Mouse (Mus musculus): ENCODE data around the gene Cdc42se2. TPM values are rescaled to one million over a fixed set of nuclear protein-coding genes. Genes with fewer than 3 reads are reported as not detected.

The Cdc42se2 gene
- total RNA-seq, 2 experiments from 2014 or later: 34.8 to 39.1 TPM

DNA sequence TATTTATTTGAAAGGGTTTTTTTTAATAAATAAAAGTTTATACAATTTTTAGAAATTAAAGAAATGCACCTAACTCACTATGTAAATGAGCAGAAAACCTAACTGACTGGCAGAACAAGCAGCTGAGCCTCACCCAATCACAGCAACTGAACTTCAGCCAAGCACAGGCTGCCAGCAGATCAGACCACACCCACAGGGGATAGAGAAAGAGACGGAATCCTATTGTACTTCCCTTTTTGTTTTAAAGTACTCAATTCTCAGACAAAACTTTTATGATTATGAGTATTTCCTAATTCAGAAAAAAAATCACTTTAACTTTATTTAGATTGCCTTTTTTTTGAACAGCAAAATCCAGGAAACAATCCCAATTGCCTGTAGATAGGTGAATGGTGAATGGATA lies 29.5 kb downstream of the Cdc42se2 start:
- no peak for DNase-seq (ENCODE audit: low spot score in 2 of 2)

DNA sequence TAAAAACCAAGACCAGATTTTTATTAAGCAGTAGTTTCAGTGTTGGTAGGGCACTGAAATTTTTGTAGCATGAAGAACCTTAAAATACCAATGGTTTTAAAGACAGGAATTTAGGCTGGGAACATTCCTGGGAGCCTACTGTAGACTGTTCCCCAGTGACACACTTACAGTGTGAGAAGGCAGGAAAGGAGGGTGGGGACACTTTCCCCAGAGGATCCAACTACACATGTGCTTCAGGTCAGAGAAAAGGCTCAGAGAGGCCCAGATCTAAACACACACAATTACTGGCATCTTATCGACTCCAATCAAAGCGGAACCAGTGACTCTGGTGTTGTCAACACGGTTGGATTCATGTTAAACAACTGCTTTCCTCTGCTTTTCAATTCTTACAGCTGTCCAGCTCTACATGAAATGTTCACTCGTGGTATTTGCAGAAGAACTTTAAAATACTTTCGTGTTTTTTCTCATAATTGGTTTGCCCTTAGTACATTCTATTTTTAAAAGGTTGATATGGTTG lies 32.3 kb downstream of the Cdc42se2 start:
- no peak for DNase-seq (ENCODE audit: low spot score in 2 of 2)

DNA sequence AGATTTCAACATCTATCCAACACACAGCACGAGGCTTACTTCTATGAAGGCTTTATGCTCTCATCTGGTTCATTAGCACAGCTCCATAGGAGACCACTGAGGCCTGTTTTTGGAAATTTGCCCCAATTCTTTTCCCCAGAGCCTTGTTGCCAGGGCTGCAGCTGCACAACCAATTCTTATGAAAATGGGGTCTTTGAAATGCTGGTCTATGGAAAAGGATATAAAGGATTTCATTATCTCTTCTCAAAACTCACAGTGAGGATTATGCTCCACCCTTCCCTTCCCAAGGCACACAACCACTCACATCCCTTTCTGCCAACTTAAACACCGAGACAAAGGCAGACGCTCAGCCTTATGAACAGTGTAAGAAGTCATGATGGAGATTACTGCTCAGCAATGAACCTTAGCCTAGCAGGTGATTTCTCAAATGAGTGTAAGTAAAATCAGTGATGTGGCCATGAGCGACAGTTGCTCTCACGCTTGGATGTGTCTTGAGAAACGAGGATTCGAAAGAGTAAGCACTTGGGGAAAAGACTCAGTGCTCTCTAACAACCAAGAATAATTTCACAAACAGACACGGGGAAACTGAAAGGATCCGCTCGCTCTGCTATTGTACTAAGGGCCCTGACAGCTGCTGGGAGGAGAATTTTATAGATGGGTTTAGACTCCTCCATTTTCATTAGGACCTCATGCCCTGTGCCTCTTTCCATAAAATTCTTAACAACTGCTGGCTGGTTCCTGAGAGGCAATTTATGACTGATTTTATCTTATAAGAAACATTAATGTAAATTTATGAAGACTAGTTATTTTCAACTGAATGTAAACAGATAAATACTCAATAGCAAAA lies 33.0 kb downstream of the Cdc42se2 start:
- DNase-seq (ENCODE audit: low spot score in 2 of 2): no peak

DNA sequence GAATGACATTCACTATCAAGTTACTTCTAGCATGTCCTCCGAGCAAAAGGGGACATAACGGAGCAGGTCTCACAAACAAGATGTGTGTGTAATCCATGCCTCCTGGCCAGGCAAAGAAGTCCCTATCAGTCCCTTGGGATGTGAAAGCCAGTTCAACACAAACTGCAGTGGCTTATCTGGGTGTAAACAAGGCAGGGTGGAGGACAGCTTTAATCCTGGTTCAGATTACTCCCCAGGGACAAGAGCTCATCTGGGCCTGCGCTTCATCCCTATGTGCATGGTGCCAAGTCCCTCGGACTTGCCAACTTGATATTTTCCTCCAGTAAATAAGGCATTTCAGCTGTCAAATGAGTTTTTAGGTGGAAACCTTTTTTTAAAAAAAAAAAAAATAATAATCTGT lies 36.0 kb downstream of the Cdc42se2 start:
- DNase-seq (ENCODE audit: low spot score in 2 of 2): no peak

DNA sequence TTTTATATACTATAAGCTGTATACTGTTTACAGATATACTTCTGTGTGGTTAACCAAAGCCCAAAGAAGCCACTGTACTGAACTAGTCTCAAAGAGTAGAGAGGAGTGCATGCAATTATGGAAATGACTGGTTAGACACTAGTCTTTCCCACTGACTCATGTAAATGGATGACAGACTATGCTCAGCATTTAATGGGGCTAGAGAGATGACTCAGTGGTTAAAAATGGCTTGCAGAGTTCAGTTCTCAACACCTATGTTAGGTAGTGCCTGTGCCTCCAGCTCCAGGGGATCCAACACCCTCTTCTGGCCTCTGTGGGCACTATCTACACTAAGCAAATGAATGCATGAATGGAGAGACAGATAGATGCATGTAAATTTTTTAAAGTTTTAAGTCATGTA lies 38.6 kb downstream of the Cdc42se2 start:
- DNase-seq (ENCODE audit: low spot score in 2 of 2): no peak

DNA sequence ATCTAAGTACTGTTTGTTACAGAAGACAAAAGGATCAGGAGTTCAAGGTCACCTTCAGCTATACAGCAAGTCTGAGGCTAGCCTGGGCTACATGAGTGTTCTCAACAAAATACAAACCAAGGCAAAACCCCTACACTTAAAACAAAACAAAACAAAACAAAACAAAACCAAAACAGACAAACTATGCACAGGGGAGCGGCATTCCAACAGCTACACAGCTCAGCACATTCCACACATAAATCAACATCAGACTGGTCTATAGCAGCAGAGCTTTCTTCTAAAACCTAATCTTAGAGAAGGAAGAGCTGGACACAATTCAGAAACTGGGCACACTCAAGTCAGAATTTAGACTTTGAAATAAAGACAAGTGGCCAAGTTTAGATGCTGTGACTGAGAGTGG lies 43.2 kb downstream of the Cdc42se2 start:
- no peak for DNase-seq (ENCODE audit: low spot score in 2 of 2)

DNA sequence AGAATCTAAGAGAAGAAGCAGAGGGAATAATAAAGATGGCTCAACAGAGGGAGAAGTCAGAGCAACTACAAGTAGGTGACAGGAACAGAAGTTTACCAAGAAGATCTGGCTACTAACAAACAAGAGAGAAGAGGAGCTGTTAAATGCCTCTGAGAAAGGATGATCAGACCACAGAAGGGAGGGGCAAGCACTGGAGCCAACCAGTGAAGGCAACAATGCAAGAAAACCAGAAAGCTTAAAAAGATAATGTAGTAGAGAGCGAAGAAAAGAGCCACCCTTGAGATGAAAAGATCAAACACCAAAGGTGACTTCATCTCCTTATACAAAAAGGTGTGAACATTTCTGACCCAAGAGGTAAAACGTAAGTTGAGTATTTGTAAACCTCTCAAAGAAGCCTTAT lies 46.1 kb downstream of the Cdc42se2 start:
- no peak for DNase-seq (ENCODE audit: low spot score in 2 of 2)

DNA sequence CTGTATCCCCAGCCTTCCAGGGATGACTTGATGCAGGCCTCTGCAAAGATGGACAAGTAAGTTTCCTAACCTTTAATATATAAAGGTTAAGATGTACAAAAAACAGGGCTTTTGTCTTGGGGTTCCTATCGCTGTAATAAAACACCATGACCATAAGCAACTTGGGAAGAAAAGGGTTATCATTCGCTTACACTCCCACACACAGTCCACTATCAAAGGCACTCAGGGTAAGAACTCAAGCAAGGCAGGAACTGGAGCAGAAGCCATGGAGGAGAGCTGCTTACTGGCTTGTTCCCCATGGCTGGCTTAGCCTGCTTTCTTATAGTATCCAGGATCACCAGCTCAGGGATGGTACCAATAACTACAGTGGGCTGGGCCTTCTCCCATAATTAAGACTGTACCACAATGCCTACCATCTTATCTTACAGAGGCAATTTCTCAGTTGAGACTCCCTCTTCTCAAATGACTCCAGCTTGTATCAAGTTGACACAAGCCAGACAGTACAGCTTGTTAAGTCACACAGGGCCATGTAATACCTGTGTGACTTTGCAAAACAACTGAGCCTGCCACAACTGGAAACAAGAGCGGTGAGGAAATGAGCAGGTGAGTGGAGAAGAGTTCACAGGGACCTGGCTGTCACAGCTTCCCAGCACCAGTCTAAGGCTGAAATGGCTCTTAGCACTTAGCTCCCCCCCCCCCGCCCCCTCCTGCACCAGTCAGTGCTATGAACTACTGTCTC lies 48.3 kb downstream of the Cdc42se2 start:
- DNase-seq (ENCODE audit: low spot score in 2 of 2): no peak

DNA sequence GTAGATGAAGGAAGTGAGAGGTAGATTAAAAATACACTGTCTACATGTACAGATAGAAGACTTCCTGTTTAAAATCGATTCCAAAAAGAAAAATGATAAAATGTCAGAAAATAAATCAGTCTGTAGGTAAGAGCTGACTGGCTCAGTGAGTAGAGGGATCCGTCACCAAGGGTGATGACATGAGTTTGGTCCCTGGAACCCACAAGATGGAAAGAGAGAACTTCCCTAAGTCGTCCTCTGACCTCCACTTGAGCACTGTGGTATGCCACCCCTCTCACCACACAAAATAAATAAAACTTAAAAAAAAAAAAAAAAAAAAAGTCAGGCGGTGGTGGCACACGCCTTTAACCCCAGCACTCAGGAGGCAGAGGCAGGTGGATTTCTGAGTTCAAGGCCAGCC lies 50.6 kb downstream of the Cdc42se2 start:
- no peak for DNase-seq (ENCODE audit: low spot score in 2 of 2)

DNA sequence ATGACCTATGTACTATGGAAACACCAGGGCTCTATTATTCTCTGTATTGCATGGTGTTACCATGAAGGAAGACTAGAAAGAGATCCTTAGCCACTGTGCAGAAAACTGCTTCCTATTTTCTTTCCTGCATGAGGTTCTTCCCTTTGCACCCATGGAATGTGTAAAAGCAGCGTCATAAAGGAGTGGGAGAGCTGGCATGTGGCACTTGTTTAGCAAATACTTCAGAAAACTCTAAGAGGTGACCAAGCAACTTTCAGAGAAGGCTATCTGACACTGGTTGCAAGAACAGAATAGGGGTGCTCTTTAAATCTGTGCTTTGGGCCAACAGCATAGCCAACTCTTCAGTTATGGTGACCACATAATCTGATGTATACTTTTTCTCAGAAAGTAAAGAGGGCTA lies 52.4 kb downstream of the Cdc42se2 start:
- no peak for DNase-seq (ENCODE audit: low spot score in 2 of 2)

DNA sequence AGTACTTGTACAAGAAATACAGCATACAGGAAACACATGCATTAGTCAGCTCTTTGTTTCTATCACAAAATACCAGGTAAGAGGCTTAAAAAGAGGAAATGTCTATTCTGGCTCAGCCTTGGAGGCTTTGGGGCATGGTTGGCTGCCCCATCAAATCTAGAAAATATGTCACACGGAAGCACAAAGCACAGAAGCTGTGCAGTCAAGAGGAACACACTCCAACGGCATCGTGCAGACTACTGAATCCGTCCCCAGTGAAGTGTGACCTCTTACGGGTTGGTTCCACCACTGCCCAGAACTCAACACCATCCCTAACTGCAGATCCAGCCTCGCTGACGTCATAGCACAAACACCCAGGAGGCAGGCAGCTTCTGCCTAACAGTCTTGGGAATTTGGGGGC lies 53.9 kb downstream of the Cdc42se2 start:
- DNase-seq (ENCODE audit: low spot score in 2 of 2): no peak

DNA sequence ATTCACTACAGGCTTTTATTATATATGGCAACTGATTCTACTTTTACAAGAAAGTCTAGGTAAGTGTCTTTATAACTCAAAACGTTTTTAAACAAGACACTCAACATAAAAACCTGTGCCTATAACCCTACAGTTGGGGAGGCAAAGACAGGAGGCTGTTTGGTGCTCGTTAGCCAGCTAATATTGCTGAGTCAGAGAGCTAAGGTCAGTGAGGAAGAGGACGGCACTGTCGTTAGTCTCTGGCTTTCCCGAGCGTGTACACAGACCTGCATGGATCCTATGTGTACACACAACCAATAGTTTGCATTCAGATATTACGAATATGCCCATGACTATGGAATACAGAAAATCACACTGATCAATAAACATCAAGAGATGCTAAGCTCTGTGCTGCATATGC lies 56.1 kb downstream of the Cdc42se2 start:
- DNase-seq (ENCODE audit: low spot score in 2 of 2): no peak

DNA sequence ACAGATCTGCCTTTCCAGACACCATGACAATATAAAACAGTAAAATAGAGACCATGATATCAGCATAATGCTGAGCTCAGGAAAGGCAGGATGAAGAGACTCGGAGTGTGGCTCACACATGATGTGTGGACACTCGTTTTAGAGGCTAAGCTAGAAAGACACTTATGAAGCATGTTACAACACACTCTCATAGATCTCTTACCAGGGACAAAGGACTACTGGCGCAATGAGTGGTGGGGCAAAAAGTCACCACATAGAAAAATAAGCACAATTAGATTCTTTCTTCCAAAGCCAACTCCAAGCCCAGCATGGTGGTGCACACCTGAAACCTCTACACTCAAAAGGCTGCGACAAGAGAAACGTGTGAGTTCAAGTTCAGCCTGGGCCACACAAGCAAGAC lies 56.5 kb downstream of the Cdc42se2 start:
- no peak for DNase-seq (ENCODE audit: low spot score in 2 of 2)

DNA sequence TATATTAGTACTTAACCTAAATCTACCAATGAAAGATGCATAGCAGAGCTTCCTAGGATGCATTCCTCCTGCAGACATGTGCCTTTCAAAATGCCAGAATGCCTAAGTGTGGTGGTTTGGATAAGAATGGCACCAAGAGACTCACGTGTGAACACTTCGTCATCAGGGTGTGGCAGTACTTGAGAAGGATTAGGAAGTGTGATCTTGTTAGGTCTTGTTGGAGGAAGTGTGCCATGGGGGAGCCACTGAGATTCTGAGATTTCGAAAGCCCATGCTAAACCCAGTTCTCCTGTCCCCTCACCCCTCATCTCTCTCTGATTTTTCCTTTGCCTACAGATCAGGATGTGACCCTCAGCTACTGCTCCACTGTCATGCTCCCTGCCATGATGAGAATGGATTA lies 58.2 kb downstream of the Cdc42se2 start:
- no peak for DNase-seq (ENCODE audit: low spot score in 2 of 2)

DNA sequence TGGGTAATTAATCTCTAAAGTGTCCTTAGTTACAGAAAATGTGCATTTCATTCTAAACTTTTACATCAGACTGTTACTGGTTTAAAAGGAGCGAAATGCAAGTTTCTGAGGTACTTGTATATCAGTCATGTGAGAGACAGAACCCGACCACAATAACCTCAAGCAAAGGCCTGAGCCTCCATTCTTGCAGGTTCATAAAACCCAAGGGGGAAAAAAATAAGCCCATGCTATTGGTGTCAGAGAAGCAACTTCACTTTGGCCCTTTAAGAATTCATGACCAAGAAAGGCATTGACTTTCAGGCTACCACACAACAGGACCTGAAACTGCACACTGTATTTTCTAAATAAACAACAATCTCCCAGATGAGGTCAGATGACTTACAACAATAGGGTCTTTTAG lies 59.1 kb downstream of the Cdc42se2 start:
- DNase-seq (ENCODE audit: low spot score in 2 of 2): no peak

DNA sequence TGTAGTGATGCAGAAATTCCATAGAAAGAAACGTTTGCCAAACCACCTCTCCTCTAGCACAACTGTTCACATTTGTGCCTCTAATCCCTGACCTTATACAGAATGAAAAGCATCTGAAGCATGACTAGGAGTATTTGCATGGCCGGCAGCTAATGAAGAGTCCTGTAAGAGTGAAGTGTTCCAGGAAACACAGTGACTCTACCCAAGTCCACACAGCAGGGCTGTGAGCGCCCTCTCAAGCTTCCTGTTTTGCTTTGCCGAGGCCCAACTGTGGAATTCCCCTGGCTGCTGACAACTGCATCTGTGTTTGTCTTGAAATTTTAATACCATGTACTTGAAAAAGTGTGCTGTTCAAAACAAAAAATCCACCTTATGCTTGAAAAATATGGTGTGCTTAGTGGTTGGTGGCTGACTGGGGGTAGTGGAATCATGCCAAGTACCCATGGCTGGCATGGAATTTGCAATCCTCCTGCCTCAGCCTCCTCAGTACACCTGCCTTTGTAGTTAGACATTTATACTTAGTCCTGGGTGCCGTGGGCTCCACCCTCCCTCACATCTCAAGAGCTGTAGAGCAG lies 60.1 kb downstream of the Cdc42se2 start:
- no peak for DNase-seq (ENCODE audit: low spot score in 2 of 2)

DNA sequence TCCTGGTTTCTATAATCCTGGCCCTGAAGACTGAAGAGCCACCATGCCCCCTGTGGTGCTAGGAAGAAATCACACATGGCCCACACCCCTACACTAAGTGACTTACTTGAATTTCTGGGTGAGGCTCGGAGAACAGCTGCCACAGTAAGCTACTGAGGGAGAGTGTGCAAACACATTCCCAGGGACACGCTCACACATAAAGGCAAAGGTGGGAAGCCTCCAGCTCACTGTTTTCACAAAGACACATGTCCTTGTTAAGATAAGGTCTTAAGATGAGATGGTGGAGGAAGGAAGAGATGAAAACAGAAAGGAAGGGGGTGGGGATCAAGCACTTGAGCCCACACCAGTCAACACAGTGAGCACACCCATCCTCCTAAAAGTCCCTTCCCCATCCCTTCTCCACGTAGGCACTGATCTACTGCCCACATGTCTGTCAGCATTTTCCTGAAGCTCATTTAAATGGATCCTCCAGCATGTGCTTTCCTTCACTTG lies 60.9 kb downstream of the Cdc42se2 start:
- DNase-seq (ENCODE audit: low spot score in 2 of 2): no peak

DNA sequence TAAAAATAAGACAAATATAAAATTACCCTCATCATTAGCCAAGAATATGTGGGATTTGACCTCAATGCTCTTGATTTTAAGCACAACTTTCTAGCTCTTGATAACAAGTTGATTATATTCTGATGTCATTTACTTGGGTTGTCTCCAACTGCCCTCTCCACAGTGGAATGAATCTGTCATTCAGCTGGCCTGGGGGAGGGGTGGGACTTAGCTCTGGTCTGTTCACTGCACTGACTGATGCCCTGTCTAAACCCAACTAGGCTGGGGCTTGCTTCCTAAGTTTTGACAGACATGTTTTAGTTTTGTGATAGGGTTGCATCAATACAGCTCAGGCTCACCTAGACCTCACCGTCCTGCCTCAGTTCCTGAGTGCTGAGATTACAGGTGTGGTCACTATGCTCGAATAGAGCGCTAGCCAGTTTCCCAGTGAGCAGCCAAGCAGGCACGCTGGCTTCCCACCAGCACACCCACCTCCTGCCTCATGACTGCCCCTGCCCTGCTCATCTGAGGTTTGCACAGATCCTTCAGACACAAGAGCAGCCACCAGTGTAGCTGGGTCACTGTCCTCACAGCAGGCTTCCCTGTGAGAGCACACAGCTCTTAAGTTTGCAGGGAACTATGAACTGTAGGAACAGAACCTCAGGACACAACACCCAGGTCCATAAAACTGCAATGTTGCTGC lies 63.0 kb downstream of the Cdc42se2 start:
- no peak for DNase-seq (ENCODE audit: low spot score in 2 of 2)

DNA sequence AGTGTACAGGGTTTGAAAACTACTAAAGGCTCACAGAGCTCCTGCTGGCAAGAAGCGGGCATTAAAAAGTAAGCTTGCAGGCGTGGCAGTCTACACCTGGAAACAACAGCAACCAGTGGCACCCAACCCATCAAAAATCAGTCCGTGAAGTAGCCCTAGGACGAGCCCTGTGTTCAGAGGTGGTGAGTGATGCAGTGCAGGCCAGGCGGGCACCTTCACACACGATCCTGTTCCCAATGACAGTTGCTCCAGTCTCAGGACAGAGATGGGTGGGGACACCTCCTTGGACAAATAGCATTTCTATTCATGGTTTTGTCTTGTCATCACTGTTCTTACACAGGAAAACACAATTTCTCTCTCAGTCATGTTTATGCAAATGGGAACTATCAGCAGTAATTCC lies 65.4 kb downstream of the Cdc42se2 start:
- no peak for DNase-seq (ENCODE audit: low spot score in 2 of 2)

DNA sequence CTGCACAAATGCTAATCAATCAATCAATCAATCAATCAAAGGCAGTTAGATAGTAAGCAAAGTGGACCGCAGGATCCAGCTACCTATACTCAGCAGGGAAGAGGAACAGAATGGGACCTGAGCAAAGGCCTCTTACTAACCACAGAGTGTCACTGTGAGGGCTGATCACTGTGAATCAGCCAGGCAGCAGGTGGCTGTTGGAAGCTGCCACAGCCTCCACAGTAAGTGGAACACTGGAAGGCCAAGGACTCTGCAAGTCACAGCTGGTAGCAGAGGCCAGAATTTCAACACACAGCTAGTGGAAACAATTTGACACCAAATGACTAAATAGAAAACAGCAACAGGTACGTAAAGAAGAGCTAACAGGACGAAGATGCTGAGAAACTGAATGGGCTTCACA lies 68.9 kb downstream of the Cdc42se2 start:
- DNase-seq (ENCODE audit: low spot score in 2 of 2): no peak

DNA sequence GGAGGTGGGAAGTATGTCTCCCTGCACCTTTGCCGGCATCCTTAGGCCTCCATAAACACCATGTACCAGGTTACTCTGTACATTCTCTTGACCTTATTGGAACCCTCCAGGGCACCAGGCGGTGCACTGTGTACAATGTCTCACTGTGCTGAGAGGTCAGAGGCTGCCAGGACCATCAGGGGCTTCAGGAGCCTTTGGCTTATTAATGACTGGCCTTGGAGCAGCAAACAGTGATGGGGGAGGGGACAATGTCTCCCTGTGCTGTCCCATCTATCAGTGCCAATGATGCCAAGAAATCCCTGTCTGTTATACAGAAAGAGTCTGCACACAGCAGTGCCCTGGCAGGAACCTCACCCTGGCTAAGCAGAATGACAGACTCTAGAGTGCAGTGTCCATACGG lies 69.6 kb downstream of the Cdc42se2 start:
- DNase-seq (ENCODE audit: low spot score in 2 of 2): no peak
